Mouse (Mus musculus) neural tube, embryonic 15.5 days (tissue): ENCODE results near the gene Lrr1. TPM values are rescaled to one million over a fixed set of nuclear protein-coding genes. Genes with fewer than 3 reads are reported as not detected.

Experiments
- ATAC-seq: fragments of 200-750 bp; cut with Nextera tagmentation; 2 replicates; pipeline ENCODE4 v1.8.0; 2017; ENCODE audit warnings: mild to moderate bottlenecking, moderate TSS enrichment, moderate library complexity; ENCODE audit not compliant: low FRiP score
- H3K27ac ChIP-seq: fragments of 300-500 bp; sonication (generic); replicated peaks from 2 replicates; pipeline ENCODE4 v1.5.1; 2015; ENCODE audit warnings: mild to moderate bottlenecking, inconsistent platforms
- H3K27me3 ChIP-seq: fragments of 300-500 bp; sonication (generic); replicated peaks from 2 replicates; pipeline ENCODE4 v1.6.1; 2015; ENCODE audit warnings: inconsistent platforms
- H3K36me3 ChIP-seq: fragments of 300-500 bp; sonication (generic); 2 replicates; pipeline ENCODE4 v1.6.1; 2015; ENCODE audit warnings: inconsistent platforms
- H3K4me1 ChIP-seq: fragments of 300-500 bp; sonication (generic); 2 replicates; pipeline ENCODE4 v1.6.1; 2015; ENCODE audit warnings: inconsistent platforms
- H3K4me2 ChIP-seq: fragments of 300-500 bp; sonication (generic); 2 replicates; pipeline ENCODE4 v1.6.1; 2015; ENCODE audit warnings: inconsistent platforms, mild to moderate bottlenecking, moderate library complexity
- H3K4me3 ChIP-seq: fragments of 300-500 bp; sonication (generic); replicated peaks from 2 replicates; pipeline ENCODE4 v1.5.1; 2015; ENCODE audit warnings: mild to moderate bottlenecking, inconsistent platforms
- H3K9ac ChIP-seq: fragments of 300-500 bp; sonication (generic); replicated peaks from 2 replicates; pipeline ENCODE4 v1.6.1; 2015; ENCODE audit warnings: mild to moderate bottlenecking, inconsistent platforms
- H3K9me3 ChIP-seq: fragments of 300-500 bp; sonication (generic); replicated peaks from 2 replicates; pipeline ENCODE4 v1.6.1; 2016; ENCODE audit warnings: inconsistent platforms
- WGBS: fragments of 180-500 bp; shearing (Covaris S2); methylation state at CpG from one replicate; pipeline ENCODE4 v1.1.7; 2015; ENCODE audit warnings: mixed read lengths; 5-methylcytosine and 5-hydroxymethylcytosine counted together
- polyA plus RNA-seq: library from polyadenylated mRNA; unstranded; fragments of >200 nt; fragmentation: Nextera tagmentation; extraction: Ambion mirVana; gene quantifications from 2 replicates; pipeline ENCODE4 v1.2.1, GENCODE M21; 2015

Gene Lrr1
- 4.1 and 7.0 TPM in 2 replicates for polyA plus RNA-seq

DNA sequence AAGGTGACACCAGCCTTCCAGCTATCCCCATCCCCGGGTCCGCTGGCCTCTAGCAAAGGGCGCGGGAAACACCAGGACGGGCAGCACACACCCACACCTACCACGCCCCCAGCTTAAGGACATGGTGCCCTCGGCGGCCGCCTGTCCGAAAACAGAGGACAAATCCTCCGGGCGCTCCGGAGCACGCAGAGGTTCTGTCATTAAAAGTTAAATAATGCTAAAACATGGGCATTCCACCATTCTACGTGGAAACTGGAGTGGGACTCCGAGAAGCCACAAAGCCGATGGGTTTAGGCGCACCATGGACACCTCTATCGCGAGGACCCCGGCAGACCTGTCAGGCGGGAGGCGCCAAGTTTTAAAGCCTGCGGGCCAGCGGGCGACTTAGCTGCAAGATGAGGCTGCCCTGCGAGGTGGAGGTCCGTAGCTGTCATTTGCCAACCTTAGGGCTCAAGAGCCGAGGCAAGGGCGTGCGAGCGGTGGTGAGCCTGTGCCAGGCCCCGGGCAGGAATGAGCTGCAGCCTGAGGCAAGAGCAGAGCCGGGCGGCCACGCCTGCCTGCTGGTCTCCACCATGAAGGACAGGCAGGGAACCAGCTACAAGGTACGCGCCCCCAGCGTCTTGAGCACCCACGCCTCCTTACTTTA lies at the start of gene Lrr1:
Gene Lrr1, plus strand, starts transcription at position 354 of the 646 bp plus-strand sequence.
- peak within 1 kb of the TSS; percentile 76 for H3K4me3 ChIP-seq
- H3K9ac ChIP-seq: peak within 1 kb of the TSS; percentile 75
- peaks cover 11% of the 10 kb centered on the region for H3K4me1 ChIP-seq
- no peaks in the 10 kb centered on the region for H3K36me3 ChIP-seq
- ATAC-seq: peak; percentile 94
- peak within 1 kb of the TSS; percentile 81 for H3K27ac ChIP-seq
- H3K27me3 ChIP-seq: no peaks in the 10 kb centered on the region
- 0% methylated on average over 40 of the region's 40 CpGs for WGBS
- no peaks in the 10 kb centered on the region for H3K9me3 ChIP-seq
- H3K4me2 ChIP-seq: peak within 1 kb of the TSS; percentile 94

DNA sequence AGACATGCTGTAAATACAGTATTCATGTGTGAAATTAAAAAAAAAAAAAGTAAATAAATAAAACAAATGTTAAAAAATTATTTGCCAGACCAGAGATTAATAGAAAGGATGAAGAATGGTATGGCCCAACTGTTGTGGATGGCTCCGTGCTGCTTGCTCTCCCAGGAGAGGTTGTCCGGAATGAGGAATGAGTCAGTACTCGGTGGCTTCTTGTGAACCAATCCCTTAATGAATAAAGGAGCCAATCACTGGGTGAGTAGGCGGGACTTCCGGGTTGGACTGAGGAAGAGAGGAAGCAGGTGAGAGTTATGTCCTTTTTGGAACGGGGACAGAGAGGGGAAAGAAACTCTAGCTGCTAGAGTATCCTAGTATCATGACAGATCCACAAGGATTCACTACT lies 48.7 kb upstream of the Lrr1 start:
- no peak overlapping the region for H3K4me3 ChIP-seq
- no peaks in the 10 kb centered on the region for H3K4me1 ChIP-seq
- 87% methylated on average over 6 of the region's 6 CpGs for WGBS
- H3K9me3 ChIP-seq: no peaks in the 10 kb centered on the region
- ATAC-seq: no peak
- no peak overlapping the region for H3K9ac ChIP-seq
- no peaks in the 10 kb centered on the region for H3K27me3 ChIP-seq
- H3K4me2 ChIP-seq: no peak overlapping the region
- H3K36me3 ChIP-seq: no peaks in the 10 kb centered on the region
- no peak overlapping the region for H3K27ac ChIP-seq

DNA sequence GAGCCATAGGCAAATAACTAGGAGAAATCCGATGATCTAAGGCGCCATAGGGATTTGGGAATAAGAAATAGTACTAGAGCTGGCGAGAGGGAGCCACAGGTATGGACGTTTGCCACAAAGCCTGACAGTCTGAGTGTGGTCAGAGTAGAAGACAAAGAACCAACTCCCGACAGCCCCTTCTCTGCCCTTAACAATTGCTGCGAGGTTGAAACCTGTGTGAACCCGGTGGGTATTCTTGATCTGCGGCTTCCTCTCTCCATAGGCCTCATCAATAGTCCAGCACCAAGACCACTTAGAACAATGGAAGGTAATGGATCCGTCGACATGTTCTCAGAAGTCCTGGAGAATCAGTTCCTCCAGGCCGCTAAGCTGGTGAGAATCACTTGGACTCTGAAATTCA lies 45.8 kb upstream of the Lrr1 start:
- no peak for ATAC-seq
- Histone ChIP-seq H3K9ac (no peak overlapping the region), H3K36me3 (no peaks in the 10 kb centered on the region), H3K9me3 (no peaks in the 10 kb centered on the region), H3K4me3 (no peak overlapping the region), H3K4me1 (no peaks in the 10 kb centered on the region), H3K27me3 (no peaks in the 10 kb centered on the region), H3K4me2 (no peak overlapping the region), H3K27ac (no peak overlapping the region)
- WGBS: 91% methylated on average over 11 of the region's 11 CpGs

DNA sequence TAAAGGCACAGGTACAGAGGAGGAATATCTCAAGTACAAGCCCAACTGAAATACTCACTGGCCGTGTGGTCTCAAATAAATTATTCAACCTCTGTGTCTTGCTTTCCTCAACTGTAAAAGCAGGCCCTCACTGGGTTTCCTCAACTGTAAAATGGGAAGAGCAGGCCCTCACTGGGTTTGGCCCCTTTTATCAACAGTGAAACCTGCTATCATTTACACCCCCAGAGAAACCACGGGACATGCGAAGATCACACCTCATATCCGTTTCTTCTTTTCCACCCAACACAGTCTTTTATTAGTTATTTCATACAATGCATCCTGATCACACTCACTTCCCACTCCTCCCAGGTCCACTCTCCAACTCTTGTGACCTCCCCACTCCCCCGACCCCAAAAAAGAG lies 43.5 kb upstream of the Lrr1 start:
- Histone ChIP-seq H3K4me2 (no peak overlapping the region), H3K27me3 (no peaks in the 10 kb centered on the region), H3K9me3 (no peaks in the 10 kb centered on the region), H3K36me3 (no peaks in the 10 kb centered on the region), H3K27ac (no peak overlapping the region), H3K4me1 (no peaks in the 10 kb centered on the region), H3K4me3 (no peak overlapping the region), H3K9ac (no peak overlapping the region)
- no peak for ATAC-seq
- 93% methylated on average over 5 of the region's 5 CpGs for WGBS

DNA sequence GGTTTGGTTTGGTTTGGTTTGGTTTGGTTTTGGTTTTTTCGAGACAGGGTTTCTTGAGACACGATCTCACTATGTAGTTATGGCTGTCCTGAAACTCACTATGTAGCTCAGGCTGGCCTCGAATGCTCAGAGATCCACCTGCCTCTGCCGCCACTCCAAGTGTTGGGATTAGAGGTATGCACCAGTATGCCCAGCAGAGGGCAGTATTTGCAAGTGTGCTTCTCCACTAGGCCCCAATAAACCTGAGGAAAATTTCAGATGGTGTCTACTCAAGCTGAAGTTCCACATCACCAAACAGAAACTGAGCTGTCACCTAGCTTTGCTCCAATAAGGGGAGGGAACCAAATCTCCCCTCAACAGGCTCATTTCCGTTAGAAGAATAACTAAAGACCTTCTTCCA lies 41.4 kb upstream of the Lrr1 start:
- no peaks in the 10 kb centered on the region for H3K36me3 ChIP-seq
- 94% methylated on average over 5 of the region's 5 CpGs for WGBS
- no peak for ATAC-seq

DNA sequence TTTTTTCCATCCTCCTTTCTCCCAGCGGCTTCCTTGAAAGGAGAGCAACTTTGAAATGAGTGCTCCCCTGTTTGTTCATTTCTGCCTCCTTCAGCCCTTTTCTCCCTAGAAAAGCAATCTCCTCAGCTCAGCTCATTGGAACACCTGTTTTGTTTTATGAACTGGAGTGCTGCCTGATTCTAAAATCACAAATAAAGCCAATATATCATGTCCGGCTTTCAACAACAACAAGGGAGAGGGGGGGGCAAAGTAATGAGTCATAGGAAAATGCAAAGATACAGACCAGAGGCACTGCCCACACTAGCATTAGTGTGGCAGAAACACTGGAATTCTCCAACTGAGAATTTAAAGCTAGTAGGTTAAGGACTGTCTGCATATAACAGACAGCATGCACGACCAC lies 41.0 kb upstream of the Lrr1 start:
- no peak overlapping the region for H3K9ac ChIP-seq
- no peak overlapping the region for H3K4me2 ChIP-seq
- no peaks in the 10 kb centered on the region for H3K9me3 ChIP-seq
- ATAC-seq: no peak
- 91% methylated on average over 3 of the region's 3 CpGs for WGBS
- no peaks in the 10 kb centered on the region for H3K36me3 ChIP-seq
- no peak overlapping the region for H3K4me3 ChIP-seq
- H3K27ac ChIP-seq: no peak overlapping the region
- H3K4me1 ChIP-seq: 0 out of 2 replicates have a peak, but pooled peaks cover 3% of the 10 kb centered on the region
- 0 out of 2 replicates have a peak, but pooled peaks cover 2% of the 10 kb centered on the region for H3K27me3 ChIP-seq

More for the DNA sequence above, 41.4 kb upstream of the Lrr1 start:
- H3K27me3 ChIP-seq: 0 out of 2 replicates have a peak, but pooled peaks cover 1% of the 10 kb centered on the region
- H3K9me3 ChIP-seq: no peaks in the 10 kb centered on the region
- H3K9ac ChIP-seq: no peak overlapping the region
- 0 out of 2 replicates have a peak, but pooled peaks cover 2% of the 10 kb centered on the region for H3K4me1 ChIP-seq
- no peak overlapping the region for H3K4me3 ChIP-seq
- no peak overlapping the region for H3K4me2 ChIP-seq
- no peak overlapping the region for H3K27ac ChIP-seq

DNA sequence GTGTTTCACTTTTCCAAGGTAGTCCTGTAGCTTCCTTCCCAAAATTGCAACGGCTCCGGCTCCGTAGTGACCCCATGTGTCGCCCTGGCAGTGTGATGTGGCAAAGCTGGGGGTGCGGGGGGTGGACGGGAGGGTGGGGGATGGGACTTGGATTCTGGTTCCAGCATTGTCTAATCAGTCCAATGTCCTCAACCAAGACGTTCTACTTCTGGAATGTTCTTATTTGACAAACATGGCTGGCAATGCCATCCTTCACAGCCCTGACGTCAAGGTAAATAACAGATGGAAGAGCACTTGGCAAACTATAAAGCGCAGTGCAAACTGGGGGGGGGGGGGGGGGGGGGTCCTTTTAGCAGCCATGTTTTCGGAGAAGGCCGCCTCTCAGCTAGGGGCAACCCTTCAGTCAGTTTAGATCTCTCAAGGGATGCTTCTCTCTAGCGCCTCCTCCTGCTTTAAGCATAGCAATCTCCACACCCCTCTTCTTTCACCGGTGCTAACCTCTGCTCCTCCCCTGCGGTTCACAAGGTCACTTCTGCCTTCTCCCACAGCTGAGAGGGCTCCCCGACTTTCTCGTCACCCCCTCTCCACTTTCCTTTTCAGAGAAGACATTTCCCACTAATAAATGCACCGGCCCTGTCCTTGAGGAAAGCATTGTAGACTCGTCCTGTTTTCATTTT lies 38.8 kb upstream of the Lrr1 start:
- 0 out of 2 replicates have a peak, but pooled peaks cover 2% of the 10 kb centered on the region for H3K27me3 ChIP-seq
- no peaks in the 10 kb centered on the region for H3K36me3 ChIP-seq
- H3K9me3 ChIP-seq: no peaks in the 10 kb centered on the region
- H3K4me3 ChIP-seq: 0 out of 2 replicates have a peak overlapping the region, but pooled peaks have one; percentile 5
- H3K4me1 ChIP-seq: 0 out of 2 replicates have a peak, but pooled peaks cover 3% of the 10 kb centered on the region
- H3K9ac ChIP-seq: no peak overlapping the region
- H3K27ac ChIP-seq: no peak overlapping the region
- 41% methylated on average over 18 of the region's 18 CpGs for WGBS
- no peak; the same call in 1 of the 2 replicates for ATAC-seq
- peak overlapping the region; percentile 38 for H3K4me2 ChIP-seq

DNA sequence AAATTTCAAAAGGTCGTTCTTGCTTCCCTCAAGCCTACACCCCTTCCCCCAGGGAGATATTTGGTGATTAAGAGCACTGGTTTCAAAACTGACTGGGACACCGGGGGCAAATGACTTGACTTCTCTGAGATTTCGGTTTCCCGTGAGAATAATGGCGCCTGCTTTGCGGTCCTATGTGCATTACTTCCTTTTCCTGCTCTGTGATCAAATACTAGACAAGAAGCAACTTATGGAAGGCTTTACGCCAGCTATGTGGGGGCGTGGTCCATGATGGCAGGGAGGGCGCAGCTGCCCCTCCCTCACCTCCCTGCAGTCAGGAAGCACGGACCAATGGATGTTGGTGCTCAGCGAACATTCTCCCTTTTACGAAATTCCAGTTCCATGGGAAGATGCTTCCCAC lies 38.1 kb upstream of the Lrr1 start:
- H3K9me3 ChIP-seq: no peaks in the 10 kb centered on the region
- WGBS: 71% methylated on average over 12 of the region's 12 CpGs
- 0 out of 2 replicates have a peak, but pooled peaks cover 3% of the 10 kb centered on the region for H3K4me1 ChIP-seq
- no peaks in the 10 kb centered on the region for H3K36me3 ChIP-seq
- H3K4me3 ChIP-seq: 0 out of 2 replicates have a peak overlapping the region, but pooled peaks have one; percentile 5
- H3K27me3 ChIP-seq: 0 out of 2 replicates have a peak, but pooled peaks cover 2% of the 10 kb centered on the region
- ATAC-seq: no peak
- no peak overlapping the region for H3K27ac ChIP-seq
- peak overlapping the region; percentile 38 for H3K4me2 ChIP-seq
- no peak overlapping the region for H3K9ac ChIP-seq

DNA sequence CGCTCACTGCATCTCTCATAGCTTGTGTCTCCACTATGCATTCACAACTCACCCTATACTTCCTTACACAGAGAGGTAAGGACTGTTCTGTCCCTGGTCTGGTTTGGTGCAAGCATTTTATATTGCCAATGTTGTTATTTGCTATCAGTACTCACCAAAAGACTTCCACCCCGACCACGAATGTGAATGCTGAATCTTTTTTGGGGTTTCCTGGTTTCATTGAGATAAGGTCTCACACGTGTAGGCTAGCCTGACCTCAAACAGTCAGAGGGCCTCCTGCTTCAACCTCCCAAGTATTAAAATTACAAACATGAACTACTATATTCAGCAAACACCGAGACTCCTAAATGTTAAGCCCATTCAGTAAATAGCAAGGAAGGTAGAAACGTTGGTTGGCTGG lies 37.3 kb upstream of the Lrr1 start:
- 86% methylated on average over 6 of the region's 6 CpGs for WGBS
- Histone ChIP-seq H3K4me3 (no peak overlapping the region), H3K27ac (no peak overlapping the region), H3K27me3 (0 out of 2 replicates have a peak, but pooled peaks cover 2% of the 10 kb centered on the region), H3K4me1 (0 out of 2 replicates have a peak, but pooled peaks cover 3% of the 10 kb centered on the region), H3K9me3 (no peaks in the 10 kb centered on the region), H3K9ac (no peak overlapping the region), H3K4me2 (no peak overlapping the region), H3K36me3 (no peaks in the 10 kb centered on the region)
- no peak for ATAC-seq

DNA sequence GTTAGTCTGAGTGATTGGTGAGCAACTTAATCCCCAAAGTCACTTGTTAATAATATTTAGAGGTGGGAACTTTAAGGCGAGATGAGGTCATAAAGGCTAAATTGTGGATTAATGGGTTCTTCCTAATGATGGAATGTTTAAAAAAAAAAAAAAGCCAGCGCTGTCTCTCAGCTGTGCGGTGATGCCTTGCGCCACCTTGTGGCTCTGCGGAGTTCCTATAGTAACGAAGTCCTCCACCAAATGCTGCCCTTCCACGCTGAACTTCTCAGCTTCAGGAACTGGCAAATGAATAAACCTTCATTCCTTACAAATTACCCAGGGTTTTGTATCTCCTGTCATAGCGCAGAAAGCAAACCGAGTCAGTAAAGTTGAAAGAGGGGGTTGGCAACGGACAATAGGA lies 36.6 kb upstream of the Lrr1 start:
- 0 out of 2 replicates have a peak, but pooled peaks cover 3% of the 10 kb centered on the region for H3K4me1 ChIP-seq
- H3K27ac ChIP-seq: no peak overlapping the region
- no peak overlapping the region for H3K4me2 ChIP-seq
- ATAC-seq: peak; percentile 68; the same call in 1 of the 2 replicates
- H3K4me3 ChIP-seq: no peak overlapping the region
- 11% methylated on average over 10 of the region's 10 CpGs for WGBS
- no peaks in the 10 kb centered on the region for H3K36me3 ChIP-seq
- H3K27me3 ChIP-seq: 0 out of 2 replicates have a peak, but pooled peaks cover 2% of the 10 kb centered on the region
- H3K9me3 ChIP-seq: no peaks in the 10 kb centered on the region
- no peak overlapping the region for H3K9ac ChIP-seq

DNA sequence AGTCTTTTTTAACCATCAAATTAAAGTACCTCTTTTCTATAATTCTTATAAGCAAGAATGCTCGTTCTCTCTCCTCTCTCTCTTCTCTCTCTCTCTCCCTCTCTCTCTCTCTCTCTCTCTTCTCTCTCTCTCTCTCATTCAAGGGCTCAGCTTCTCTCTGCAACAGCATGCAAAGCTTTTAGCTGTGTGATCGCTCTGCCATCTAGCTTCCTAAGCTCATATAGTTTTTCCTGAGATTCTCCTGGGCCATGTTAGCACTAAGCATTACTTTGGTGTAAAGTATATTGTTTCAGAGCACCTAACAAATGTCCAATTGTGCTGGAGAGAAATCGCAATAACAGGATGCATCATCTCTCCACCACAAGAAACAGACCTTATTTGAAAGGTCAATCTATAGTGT lies 29.4 kb upstream of the Lrr1 start:
- no peak for ATAC-seq
- WGBS: 82% methylated on average over 3 of the region's 3 CpGs

DNA sequence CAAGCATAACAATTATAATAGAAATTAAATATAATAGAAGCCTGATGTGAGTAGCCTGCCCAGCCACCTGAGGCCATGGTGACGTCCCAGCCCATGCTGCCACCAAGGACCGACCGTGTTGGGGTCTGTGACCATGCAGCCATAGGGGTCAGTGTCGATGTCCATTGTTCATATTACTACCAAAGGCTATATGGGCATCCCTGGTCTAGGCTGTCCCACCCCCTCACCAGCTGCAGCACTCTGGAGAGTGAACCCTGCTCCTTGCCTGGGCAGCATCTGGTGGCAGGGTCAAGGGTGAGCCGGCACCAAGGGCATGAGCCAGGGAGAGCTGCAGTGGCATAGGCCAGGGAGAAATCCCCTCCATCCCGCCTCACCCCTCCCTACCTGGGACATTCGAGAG lies 28.8 kb upstream of the Lrr1 start:
- Histone ChIP-seq H3K27me3 (no peaks in the 10 kb centered on the region), H3K4me3 (no peak overlapping the region), H3K27ac (no peak overlapping the region), H3K4me1 (no peaks in the 10 kb centered on the region), H3K36me3 (no peaks in the 10 kb centered on the region), H3K4me2 (no peak overlapping the region), H3K9ac (no peak overlapping the region), H3K9me3 (no peaks in the 10 kb centered on the region)
- ATAC-seq: no peak
- WGBS: 92% methylated on average over 7 of the region's 7 CpGs

More for the DNA sequence above, 29.4 kb upstream of the Lrr1 start:
- Histone ChIP-seq H3K36me3 (no peaks in the 10 kb centered on the region), H3K4me1 (no peaks in the 10 kb centered on the region), H3K9ac (no peak overlapping the region), H3K27ac (no peak overlapping the region), H3K4me3 (no peak overlapping the region), H3K27me3 (no peaks in the 10 kb centered on the region), H3K4me2 (no peak overlapping the region), H3K9me3 (no peaks in the 10 kb centered on the region)
